Mouse (Mus musculus) midbrain, embryonic 16.5 days (tissue): ENCODE results near the gene Gm5737. TPM values are rescaled to one million over a fixed set of nuclear protein-coding genes. Genes with fewer than 3 reads are reported as not detected.

Source experiments
- ATAC-seq: fragments of 200-750 bp; cut with Nextera tagmentation; 2 replicates; pipeline ENCODE4 v1.8.0; 2017; ENCODE audit warnings: moderate TSS enrichment
- H3K27ac ChIP-seq: fragments of 300-500 bp; sonication (generic); 2 replicates; pipeline ENCODE4 v1.5.1; 2014; ENCODE audit warnings: mild to moderate bottlenecking, low read length, mixed read lengths
- H3K27me3 ChIP-seq: fragments of 300-500 bp; sonication (generic); 2 replicates; pipeline ENCODE4 v1.6.1; 2014; ENCODE audit warnings: low read depth, low read length, mixed read lengths; ENCODE audit not compliant: control insufficient read depth, insufficient read depth
- H3K36me3 ChIP-seq: fragments of 300-500 bp; sonication (generic); 2 replicates; pipeline ENCODE4 v1.6.1; 2014; ENCODE audit warnings: mild to moderate bottlenecking, low read length, moderate library complexity, mixed read lengths; ENCODE audit not compliant: control insufficient read depth, insufficient read depth
- H3K4me1 ChIP-seq: fragments of 300-500 bp; sonication (generic); 2 replicates; pipeline ENCODE4 v1.6.1; 2014; ENCODE audit warnings: mild to moderate bottlenecking, low read length, mixed read lengths; ENCODE audit not compliant: control insufficient read depth, insufficient read depth
- H3K4me2 ChIP-seq: fragments of 300-500 bp; sonication (generic); 2 replicates; pipeline ENCODE4 v1.6.1; 2014; ENCODE audit warnings: mild to moderate bottlenecking, low read length, mixed read lengths
- H3K4me3 ChIP-seq: fragments of 300-500 bp; sonication (generic); 2 replicates; pipeline ENCODE4 v1.5.1; 2014; ENCODE audit warnings: low read depth, mild to moderate bottlenecking, low read length, moderate library complexity, mixed read lengths
- H3K9ac ChIP-seq: fragments of 300-500 bp; sonication (generic); 2 replicates; pipeline ENCODE4 v1.6.1; 2014; ENCODE audit warnings: low read depth, low read length, mixed read lengths
- H3K9me3 ChIP-seq: fragments of 300-500 bp; sonication (generic); replicated peaks from 2 replicates; pipeline ENCODE4 v1.6.1; 2014; ENCODE audit warnings: mild to moderate bottlenecking, low read length, mixed read lengths; ENCODE audit not compliant: control insufficient read depth, poor library complexity, severe bottlenecking
- WGBS: fragments of 180-500 bp; shearing (Covaris S2); extraction: QIAGEN DNeasy Blood & Tissue Kit; methylation state at CpG from one replicate; pipeline ENCODE4 v1.1.7; 2014; 5-methylcytosine and 5-hydroxymethylcytosine counted together
- polyA plus RNA-seq: library from polyadenylated mRNA; unstranded; fragments of >200 nt; fragmentation: Nextera tagmentation; extraction: Ambion mirVana; gene quantifications from 2 replicates; pipeline ENCODE4 v1.2.1, GENCODE M21; 2015

The Gm5737 gene
- polyA plus RNA-seq, 1 experiment from 2014 or later = 0.14 TPM

DNA sequence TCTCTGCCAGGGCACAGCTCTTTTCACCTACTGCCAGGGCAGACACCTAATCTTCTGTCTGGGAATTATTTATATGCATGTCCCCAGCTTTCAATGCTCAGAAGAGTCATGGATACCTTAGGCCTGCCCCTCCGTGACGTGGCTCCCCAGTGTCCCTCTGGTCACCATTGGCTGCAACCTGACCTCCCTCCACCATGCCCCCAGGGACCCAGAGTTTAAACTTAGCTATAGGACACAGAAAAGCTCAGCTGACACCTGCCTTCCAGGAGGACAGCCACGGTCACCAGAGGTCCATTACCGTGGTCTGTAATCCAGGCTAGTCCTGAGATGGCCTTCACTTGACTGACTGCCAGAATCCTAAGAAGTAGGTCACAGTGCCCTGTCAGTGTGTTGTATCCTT lies 7.2 kb downstream of the Gm5737 start:
- no peak overlapping the region for H3K27ac ChIP-seq
- WGBS = 90% methylated on average over 4 of the region's 4 CpGs
- H3K9ac ChIP-seq = no peak overlapping the region

GRCm38 (mm10) chr7:120823248-120823647 lies 11.1 kb downstream of the Gm5737 start:
- Histone ChIP-seq H3K4me3 (no peak overlapping the region), H3K9me3 (no peaks in the 10 kb centered on the region), H3K27ac (no peak overlapping the region), H3K27me3 (no peaks in the 10 kb centered on the region), H3K9ac (no peak overlapping the region), H3K36me3 (no peaks in the 10 kb centered on the region), H3K4me1 (no peaks in the 10 kb centered on the region), H3K4me2 (no peak overlapping the region)
- peak; percentile 63 for ATAC-seq
- 20% methylated on average over 5 of the region's 5 CpGs for WGBS

More for the DNA sequence above, 7.2 kb downstream of the Gm5737 start:
- Histone ChIP-seq H3K4me1 (no peaks in the 10 kb centered on the region), H3K27me3 (no peaks in the 10 kb centered on the region), H3K9me3 (no peaks in the 10 kb centered on the region), H3K36me3 (no peaks in the 10 kb centered on the region), H3K4me2 (no peak overlapping the region), H3K4me3 (no peak overlapping the region)
- no peak for ATAC-seq

DNA sequence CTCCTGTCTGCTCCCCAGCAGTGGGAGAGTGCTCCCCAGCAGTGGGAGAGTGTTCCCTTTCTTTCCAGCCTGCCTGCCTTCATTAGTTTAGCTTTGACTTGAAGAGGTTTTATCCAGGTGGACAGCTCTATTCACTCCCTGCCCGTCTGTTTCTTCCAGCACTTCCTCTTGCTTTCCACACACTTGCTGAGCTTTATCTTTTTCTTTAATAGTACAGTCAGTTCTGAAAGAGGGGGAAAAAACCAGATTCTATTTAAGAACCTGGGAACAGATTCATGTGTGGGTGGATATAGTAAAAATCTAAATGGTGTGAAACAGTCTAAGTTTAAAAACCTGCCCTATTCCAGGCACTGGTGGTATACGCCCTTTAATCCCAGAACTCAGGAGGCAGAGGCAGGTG lies 12.9 kb downstream of the Gm5737 start:
- Histone ChIP-seq H3K4me1 (no peaks in the 10 kb centered on the region), H3K36me3 (no peaks in the 10 kb centered on the region), H3K9me3 (no peaks in the 10 kb centered on the region), H3K9ac (no peak overlapping the region), H3K4me3 (no peak overlapping the region), H3K27me3 (peaks cover 3% of the 10 kb centered on the region; the same call in 1 of the 2 replicates), H3K4me2 (no peak overlapping the region), H3K27ac (no peak overlapping the region)
- no peak for ATAC-seq
- WGBS = 60% methylated on average over 2 of the region's 2 CpGs

DNA sequence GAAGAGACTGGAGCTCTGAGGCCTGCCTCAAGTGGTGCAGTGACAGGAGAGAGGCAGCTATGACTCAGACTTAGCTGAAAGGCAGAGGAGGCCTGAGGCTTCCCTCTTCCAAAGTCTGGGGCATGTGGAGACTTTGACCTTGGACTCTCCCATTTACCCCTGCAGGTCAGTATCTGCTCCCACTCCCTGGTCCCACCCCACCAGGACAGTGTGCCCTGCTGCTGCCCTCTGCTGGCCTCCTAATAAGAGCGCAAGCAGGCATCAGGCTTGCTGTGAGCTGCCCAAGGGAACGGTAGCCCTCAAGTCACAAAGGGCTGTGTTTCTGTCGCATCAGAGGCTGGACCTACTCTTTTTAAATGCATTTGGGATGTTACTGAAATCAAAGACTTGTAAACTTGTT lies 14.2 kb downstream of the Gm5737 start:
- no peak overlapping the region for H3K27ac ChIP-seq
- no peaks in the 10 kb centered on the region for H3K9me3 ChIP-seq
- peaks cover 9% of the 10 kb centered on the region for H3K4me1 ChIP-seq
- WGBS = 19% methylated on average over 3 of the region's 3 CpGs
- no peak overlapping the region for H3K4me2 ChIP-seq
- H3K36me3 ChIP-seq = no peaks in the 10 kb centered on the region
- ATAC-seq = no peak
- no peak overlapping the region for H3K4me3 ChIP-seq
- no peak overlapping the region for H3K9ac ChIP-seq
- H3K27me3 ChIP-seq = peaks cover 3% of the 10 kb centered on the region; the same call in 1 of the 2 replicates

DNA sequence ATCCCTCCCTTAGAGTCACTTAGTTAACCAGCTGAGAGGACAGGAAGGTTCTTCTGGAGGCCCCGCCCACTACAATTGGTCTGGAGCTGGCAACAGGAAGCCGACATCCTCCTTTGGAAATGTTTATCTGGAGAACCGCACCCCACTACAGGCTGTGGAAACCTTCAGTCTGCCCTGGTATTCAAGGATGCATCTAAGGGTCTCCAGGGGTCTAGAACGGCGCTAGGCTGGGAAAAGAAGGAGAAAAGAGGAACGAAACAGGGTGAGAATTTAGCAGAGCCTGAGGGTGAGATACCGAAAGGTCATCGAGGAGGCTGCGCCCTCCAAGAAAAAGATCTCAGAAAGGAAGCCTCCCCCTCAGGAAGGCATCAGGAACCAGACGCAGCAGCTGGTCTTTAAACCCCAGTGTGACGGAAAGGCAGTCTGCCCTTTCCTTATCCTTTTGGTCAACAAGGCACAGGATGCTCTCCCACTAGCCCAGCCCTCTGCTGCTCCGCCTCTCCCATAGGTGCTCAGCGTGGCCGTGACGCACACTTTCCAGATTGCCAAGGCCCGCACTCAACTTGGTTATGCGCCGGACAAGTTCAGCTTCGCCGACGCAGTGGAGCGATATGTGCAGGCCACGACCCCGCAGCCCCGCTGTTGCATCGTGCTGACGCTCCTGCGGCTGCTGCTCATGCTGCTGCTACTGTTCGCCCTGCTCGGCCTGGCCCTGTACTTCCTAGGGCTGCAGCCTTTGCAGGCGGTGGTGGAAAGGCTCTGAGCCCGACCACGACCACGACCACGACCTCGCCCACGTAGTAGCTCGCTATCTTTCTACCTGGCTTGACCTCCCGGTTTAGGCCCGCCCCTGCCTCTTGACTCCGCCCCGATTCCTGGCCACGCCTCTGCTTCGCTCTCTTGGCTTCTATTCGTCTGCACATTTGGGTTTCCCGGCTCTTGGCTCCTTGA lies 18.5 kb downstream of the Gm5737 start:
- H3K27me3 ChIP-seq = peaks cover 7% of the 10 kb centered on the region
- peak overlapping the region; percentile 92 for H3K4me2 ChIP-seq
- H3K4me3 ChIP-seq = peak overlapping the region; percentile 66
- H3K9ac ChIP-seq = peak overlapping the region; percentile 74
- H3K4me1 ChIP-seq = peaks cover 11% of the 10 kb centered on the region
- H3K9me3 ChIP-seq = no peaks in the 10 kb centered on the region
- ATAC-seq = peak; percentile 22
- WGBS = under 1% methylated on average over 46 of the region's 46 CpGs
- H3K27ac ChIP-seq = peak overlapping the region; percentile 73
- no peaks in the 10 kb centered on the region for H3K36me3 ChIP-seq

DNA sequence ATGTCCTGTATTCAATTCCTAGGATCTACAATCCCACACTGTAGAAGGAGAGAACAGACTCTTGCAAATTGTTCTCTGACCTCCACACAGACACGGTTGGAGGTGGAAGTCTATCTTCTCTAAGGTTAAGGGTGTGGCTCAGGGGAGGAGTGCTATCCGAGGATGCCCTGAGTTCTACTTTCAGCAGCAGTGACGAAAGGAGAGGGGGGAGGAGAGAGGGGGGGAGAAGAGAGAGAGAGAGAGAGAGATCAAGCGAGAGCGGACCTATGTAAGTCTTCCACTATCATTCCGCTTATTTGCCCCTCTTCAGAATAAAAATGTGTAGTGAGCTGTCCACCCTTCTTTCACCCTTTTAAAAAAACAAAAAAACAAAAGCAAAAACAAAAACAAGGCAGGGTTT lies 22.3 kb downstream of the Gm5737 start:
- H3K4me1 ChIP-seq = peaks cover 11% of the 10 kb centered on the region
- H3K9ac ChIP-seq = peak overlapping the region; percentile 18; the same call in 1 of the 2 replicates
- H3K4me3 ChIP-seq = peak overlapping the region; percentile 68
- ATAC-seq = no peak
- H3K27ac ChIP-seq = peak overlapping the region; percentile 91
- peak overlapping the region; percentile 55 for H3K4me2 ChIP-seq
- H3K36me3 ChIP-seq = no peaks in the 10 kb centered on the region
- no peaks in the 10 kb centered on the region for H3K9me3 ChIP-seq
- 36% methylated on average over 6 of the region's 6 CpGs for WGBS
- H3K27me3 ChIP-seq = peaks cover 3% of the 10 kb centered on the region

DNA sequence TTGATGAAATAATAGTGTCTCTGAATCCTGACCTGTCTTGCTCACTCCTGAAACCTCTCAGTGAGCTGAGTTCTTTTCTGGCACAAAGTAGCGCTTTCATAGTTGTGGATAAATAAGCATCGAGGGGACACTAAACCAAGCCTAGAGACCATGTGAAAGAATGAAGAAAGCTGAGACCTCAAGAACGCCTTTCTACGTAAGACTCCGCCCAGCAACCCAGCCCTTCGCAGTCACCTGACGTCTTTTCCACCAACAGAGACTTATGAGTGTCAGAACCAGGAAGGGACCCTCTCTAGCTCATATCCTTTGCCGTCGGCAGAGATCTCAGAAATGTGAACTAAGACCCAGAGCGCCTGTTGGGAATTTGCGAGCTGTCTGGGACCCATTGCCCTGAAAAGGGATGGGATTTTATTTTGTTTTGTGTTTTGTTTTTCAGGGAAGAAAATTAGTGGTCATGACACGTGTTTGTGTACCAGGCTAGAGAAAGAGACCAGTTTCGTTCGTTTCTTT lies 22.8 kb downstream of the Gm5737 start:
- peaks cover 11% of the 10 kb centered on the region for H3K4me1 ChIP-seq
- no peaks in the 10 kb centered on the region for H3K36me3 ChIP-seq
- no peaks in the 10 kb centered on the region for H3K9me3 ChIP-seq
- WGBS = 9% methylated on average over 14 of the region's 14 CpGs
- H3K9ac ChIP-seq = peak overlapping the region; percentile 42; the same call in 1 of the 2 replicates
- H3K27me3 ChIP-seq = peaks cover 3% of the 10 kb centered on the region
- H3K27ac ChIP-seq = peak overlapping the region; percentile 91
- peak overlapping the region; percentile 55 for H3K4me2 ChIP-seq
- H3K4me3 ChIP-seq = peak overlapping the region; percentile 68
- peak; percentile 87 for ATAC-seq

GRCm38 (mm10) chr7:120835449-120836359 lies 23.5 kb downstream of the Gm5737 start:
- peak overlapping the region; percentile 91 for H3K27ac ChIP-seq
- H3K9ac ChIP-seq = peak overlapping the region; percentile 74
- H3K4me2 ChIP-seq = peak overlapping the region; percentile 55
- peaks cover 3% of the 10 kb centered on the region for H3K27me3 ChIP-seq
- peak; percentile 89 for ATAC-seq
- H3K4me1 ChIP-seq = peaks cover 6% of the 10 kb centered on the region
- H3K9me3 ChIP-seq = no peaks in the 10 kb centered on the region
- H3K36me3 ChIP-seq = no peaks in the 10 kb centered on the region
- under 1% methylated on average over 41 of the region's 41 CpGs for WGBS
- H3K4me3 ChIP-seq = peak overlapping the region; percentile 68
